Mouse (Mus musculus): ENCODE results near the gene Focad.
A peak's percentile ranks its signal among the peaks of the same experiment; 100 is the strongest.

The Focad gene

GRCm38 (mm10) chr4:88211200-88211885, 116.9 kb downstream of the Focad start:
- DNase-seq (ENCODE audit: low spot score): no peak

DNA sequence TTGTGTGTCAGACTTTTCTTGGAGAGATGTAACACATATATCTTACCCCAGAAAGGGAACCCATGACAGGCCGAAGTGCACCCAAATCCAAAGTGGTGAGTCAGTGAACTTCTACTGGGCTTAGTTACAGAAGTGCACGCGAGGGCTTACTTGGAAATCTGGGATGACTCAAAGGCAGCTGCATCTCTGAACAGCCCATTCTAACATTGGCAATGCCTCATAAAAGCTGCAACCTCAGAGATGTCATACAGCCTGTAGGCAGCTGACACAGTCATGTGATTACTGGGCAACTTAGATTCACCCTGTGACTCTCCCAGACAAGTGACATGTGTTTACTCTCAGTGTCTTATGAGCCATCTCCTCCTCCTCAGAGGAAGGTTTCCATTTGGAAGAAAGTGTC, 119.5 kb downstream of the Focad start:
- peak; percentile 55 for DNase-seq (ENCODE audit: low spot score)

DNA sequence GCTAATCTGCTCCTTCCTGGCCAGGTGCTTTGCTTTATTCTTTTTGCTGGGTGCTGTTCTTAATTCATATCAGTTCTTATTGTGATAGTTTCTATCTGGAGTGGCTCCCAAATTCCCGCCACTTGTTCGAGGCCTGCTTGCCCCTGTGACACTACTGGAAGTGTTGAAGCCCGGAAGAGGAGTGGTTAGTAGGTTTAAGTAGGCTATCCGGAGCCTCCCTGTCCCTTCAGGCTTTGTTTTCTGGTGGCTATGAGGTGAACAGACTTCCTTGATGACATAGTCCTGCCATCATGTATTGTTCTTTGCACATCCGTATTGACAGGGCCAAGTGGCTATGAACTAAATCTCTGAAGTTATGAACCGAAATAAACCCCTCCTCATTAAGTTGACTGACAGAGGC, 123.9 kb downstream of the Focad start:
- no peak for DNase-seq (ENCODE audit: low spot score)

DNA sequence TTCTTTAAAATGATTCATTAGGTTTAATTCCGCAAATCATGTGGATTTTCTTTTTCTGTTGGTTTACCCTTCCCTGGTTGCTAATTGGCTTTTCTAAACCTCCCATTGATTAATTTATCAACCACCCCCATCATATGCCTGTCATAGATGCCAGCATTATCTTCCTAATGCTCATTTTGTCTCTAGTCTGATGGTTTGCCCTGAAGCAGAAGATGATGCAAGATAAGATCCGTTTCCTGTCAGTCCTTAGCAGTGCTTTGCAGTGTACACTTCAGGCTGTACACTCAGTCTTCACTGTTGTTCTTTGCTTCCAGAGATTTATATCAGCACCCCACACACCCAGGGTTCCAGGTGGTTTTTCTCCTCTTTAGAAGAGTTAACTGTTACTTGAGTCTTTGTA, 124.4 kb downstream of the Focad start:
- DNase-seq (ENCODE audit: low spot score): no peak

DNA sequence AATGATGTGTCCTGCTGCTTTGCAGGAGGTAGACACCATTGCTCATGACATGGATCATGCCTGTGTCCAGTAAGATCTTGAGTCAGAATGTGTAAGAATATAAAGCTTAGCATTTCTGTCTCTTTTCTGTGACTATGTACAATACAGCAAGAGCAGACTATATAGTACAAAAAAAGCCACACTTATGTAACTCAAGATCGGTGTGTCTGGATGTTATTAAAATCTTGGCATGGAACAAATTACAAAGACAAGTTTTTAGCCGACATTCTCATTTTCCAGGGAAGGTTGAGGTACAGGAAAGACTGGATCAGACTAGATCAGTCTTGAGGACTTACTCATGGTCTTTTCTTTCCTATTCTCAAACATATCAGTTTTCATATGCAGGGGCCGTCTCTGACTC, 136.9 kb downstream of the Focad start:
- no peak for DNase-seq (ENCODE audit: low spot score)

- DNase-seq (ENCODE audit: low spot score): no peak
Measured at GRCm38 (mm10) chr4:88235941-88236340, 141.5 kb downstream of the Focad start.

- no peak for DNase-seq (ENCODE audit: low spot score)
Measured at GRCm38 (mm10) chr4:88236926-88237756, 142.7 kb downstream of the Focad start.

GRCm38 (mm10) chr4:88238351-88238750, 143.9 kb downstream of the Focad start:
- no peak for DNase-seq (ENCODE audit: low spot score)

DNA sequence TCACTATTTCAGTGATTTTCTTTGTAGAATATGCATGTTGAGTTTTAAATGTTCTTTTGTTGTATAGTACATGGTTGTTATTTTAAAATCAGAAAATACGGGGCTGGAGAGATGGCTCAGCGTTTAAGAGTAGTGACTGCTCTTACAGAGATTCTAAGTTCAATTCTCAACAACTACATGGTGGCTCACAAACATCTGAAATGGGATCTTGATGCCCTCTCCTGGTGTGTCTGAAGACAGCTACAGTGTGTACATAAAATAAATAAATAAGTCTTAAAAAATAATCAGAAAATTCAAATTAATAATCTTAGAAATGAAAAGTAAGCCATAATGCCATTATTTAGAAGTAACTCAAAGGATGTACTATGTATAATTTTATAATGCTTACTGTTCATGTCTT, 149.4 kb downstream of the Focad start:
- DNase-seq (ENCODE audit: low spot score): peak; percentile 2

GRCm38 (mm10) chr4:88245494-88245893, 151.1 kb downstream of the Focad start:
- DNase-seq (ENCODE audit: low spot score): no peak

DNA sequence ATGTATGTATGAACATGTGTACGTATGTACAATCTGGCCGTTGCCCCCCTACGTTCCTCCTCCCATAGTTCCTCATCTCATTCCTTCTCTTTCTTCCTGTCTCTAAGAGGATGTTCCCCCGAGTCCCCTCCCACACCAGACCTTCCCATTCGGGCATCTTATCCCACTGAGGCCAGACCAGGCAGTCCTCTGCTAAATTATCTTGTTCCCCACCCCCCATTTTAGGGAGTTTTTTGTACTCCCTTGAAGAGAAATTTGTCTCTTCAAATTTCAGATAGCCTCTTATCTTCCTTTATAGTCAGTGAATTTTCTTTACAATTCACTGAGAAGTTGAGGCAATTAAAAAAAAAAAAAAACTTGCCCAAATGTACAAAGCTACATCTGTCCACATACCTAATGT, 166.9 kb downstream of the Focad start:
- DNase-seq (ENCODE audit: low spot score): no peak

GRCm38 (mm10) chr4:88264536-88264935, 170.1 kb downstream of the Focad start:
- DNase-seq (ENCODE audit: low spot score): no peak

- no peak for DNase-seq (ENCODE audit: low spot score)
Measured at GRCm38 (mm10) chr4:88270408-88271067, 176.1 kb downstream of the Focad start.

GRCm38 (mm10) chr4:88275571-88276041, 181.2 kb downstream of the Focad start:
- peak; percentile 49 for DNase-seq (ENCODE audit: low spot score)

GRCm38 (mm10) chr4:88276058-88276734, 181.8 kb downstream of the Focad start:
- no peak for DNase-seq (ENCODE audit: low spot score)

GRCm38 (mm10) chr4:88278524-88278923, 184.1 kb downstream of the Focad start:
- DNase-seq (ENCODE audit: low spot score): no peak

DNA sequence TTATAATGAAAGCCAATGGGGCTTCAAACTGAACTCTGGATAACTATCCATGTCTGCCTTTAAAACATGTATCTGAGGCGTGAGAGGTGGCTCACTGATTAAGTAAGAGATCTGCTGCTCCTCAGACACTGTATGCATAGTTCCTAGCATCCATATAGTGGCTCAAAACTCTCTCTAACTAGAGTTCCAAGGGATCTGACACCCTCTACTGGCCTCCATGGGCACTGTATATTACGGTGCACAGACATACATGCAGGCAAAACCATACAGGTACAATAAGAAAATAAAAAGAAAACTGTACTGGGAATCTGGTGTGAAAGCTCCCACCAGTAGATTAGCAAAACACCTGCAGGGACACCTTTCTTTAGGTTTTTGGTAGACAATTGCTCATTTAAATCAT, 186.1 kb downstream of the Focad start:
- no peak for DNase-seq (ENCODE audit: low spot score)

- no peak for DNase-seq (ENCODE audit: low spot score)
Measured at GRCm38 (mm10) chr4:88295537-88295936, 201.1 kb downstream of the Focad start.

DNA sequence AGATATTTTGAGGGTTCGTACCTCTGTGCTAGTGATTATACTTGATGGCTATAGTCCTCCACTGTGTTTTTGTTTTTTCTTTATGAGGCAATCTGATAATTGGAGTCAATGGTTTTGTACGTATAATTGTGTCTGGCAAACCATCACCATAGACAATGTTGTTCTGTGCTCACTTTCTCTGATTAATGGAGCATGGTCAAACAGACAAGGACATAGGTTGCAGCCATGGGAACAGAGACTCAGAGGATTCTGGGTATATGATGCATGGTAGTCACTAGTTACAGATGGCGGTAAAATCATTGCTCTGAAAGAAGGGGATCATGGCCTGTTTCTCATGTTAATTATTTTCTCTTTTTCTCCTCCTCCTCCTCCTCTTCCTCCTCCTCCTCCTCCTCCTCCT, 205.1 kb downstream of the Focad start:
- no peak for DNase-seq (ENCODE audit: low spot score)

- DNase-seq (ENCODE audit: low spot score): no peak
Measured at GRCm38 (mm10) chr4:88300832-88301621, 206.6 kb downstream of the Focad start.

GRCm38 (mm10) chr4:88302291-88302690, 207.9 kb downstream of the Focad start:
- peak; percentile 58 for DNase-seq (ENCODE audit: low spot score)

Data from adipocyte (in vitro differentiated cells).